Mouse (Mus musculus) thymus, adult 2 months (tissue): ENCODE measurements around the gene Prss48. TPM values are rescaled to one million over a fixed set of nuclear protein-coding genes. Genes with fewer than 3 reads are reported as not detected.
A peak's percentile ranks its signal among the peaks of the same experiment; 100 is the strongest.

Source experiments
- DNase-seq: peaks from one replicate; pipeline ENCODE4 v3.0.0; 2021
- H3K27ac ChIP-seq: fragments of 200-500 bp; 2 replicates; pipeline ENCODE4 v1.5.1; 2012; ENCODE audit warnings: low read length, control low read depth; ENCODE audit not compliant: control insufficient read depth, insufficient read depth
- H3K27me3 ChIP-seq: fragments of 200-500 bp; 2 replicates; pipeline ENCODE4 v1.6.1; 2012; ENCODE audit warnings: mild to moderate bottlenecking, low read length, moderate library complexity, mixed read lengths; ENCODE audit not compliant: control insufficient read depth, insufficient read depth
- H3K36me3 ChIP-seq: fragments of 200-500 bp; 2 replicates; pipeline ENCODE4 v1.6.1; 2012; ENCODE audit warnings: mild to moderate bottlenecking, low read length, moderate library complexity; ENCODE audit not compliant: control insufficient read depth, insufficient read depth
- H3K4me1 ChIP-seq: fragments of 200-500 bp; replicated peaks from 2 replicates; pipeline ENCODE4 v1.6.1; 2012; ENCODE audit warnings: low read length; ENCODE audit not compliant: control insufficient read depth, insufficient read depth
- H3K4me3 ChIP-seq: fragments of 200-500 bp; 2 replicates; pipeline ENCODE4 v1.5.1; 2012; ENCODE audit warnings: mild to moderate bottlenecking, low read length, control low read depth, moderate library complexity; ENCODE audit not compliant: control insufficient read depth, insufficient read depth
- CTCF ChIP-seq: fragments of 200-500 bp; IDR thresholded peaks from 2 replicates; pipeline ENCODE4 v1.5.1; 2012; ENCODE audit warnings: mild to moderate bottlenecking, control low read depth, low read length, moderate library complexity, borderline replicate concordance; ENCODE audit not compliant: control insufficient read depth, poor library complexity, insufficient read depth; ENCODE audit errors: extremely low read depth
- POLR2A ChIP-seq: fragments of 200-500 bp; IDR thresholded peaks from 2 replicates; pipeline ENCODE4 v1.6.1; 2012; ENCODE audit warnings: mild to moderate bottlenecking, low read length, control low read depth, moderate library complexity; ENCODE audit not compliant: control insufficient read depth, poor library complexity, insufficient read depth; ENCODE audit errors: extremely low read depth
- WGBS: fragments of 180-500 bp; shearing (Covaris S2); methylation state at CpG from one replicate; pipeline ENCODE4 v1.1.7; 2018; 5-methylcytosine and 5-hydroxymethylcytosine counted together
- polyA plus RNA-seq: library from polyadenylated mRNA; depleted of rRNA; stranded (reverse); fragments of >200 nt; gene quantifications from 2 replicates; pipeline ENCODE4 v1.2.3, GENCODE M21; 2012; rRNA removed

The Prss48 gene
- polyA plus RNA-seq: not detected in 2 replicates

- H3K27me3 ChIP-seq: no peaks in the 10 kb centered on the region
- WGBS: 91% methylated on average over 17 of the region's 17 CpGs
- DNase-seq: no peak
Measured at GRCm38 (mm10) chr3:86002423-86002822, at the start of gene Prss48. TSS of gene Prss48 (minus strand) at chr3:86002491.

DNA sequence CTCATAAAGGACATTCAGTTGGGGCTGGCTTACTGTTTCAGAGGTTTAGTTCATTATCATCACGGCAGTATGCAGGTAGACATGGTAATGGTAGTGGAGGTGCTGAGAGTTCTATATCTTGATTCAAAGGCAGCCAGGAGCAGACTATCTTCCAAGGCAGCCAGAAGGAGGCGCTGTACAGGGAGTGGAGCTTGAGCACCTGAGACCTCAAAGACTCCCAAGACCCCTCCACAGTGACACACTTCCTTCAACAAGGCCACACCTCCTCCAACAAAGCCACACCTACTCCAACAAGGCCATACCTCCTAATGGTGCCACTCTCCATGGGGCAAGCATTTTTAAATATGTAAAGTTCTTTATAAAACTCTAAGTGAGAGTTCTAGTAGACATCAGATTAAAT is 46.8 kb upstream of the Prss48 start:
- H3K4me1 ChIP-seq: no peaks in the 10 kb centered on the region
- H3K27ac ChIP-seq: no peak overlapping the region
- H3K4me3 ChIP-seq: no peak overlapping the region
- H3K27me3 ChIP-seq: no peaks in the 10 kb centered on the region
- no peak for DNase-seq
- 89% methylated on average over 2 of the region's 2 CpGs for WGBS
- no peaks in the 10 kb centered on the region for H3K36me3 ChIP-seq
- TF ChIP-seq POLR2A (no peak), CTCF (no peak)

More at GRCm38 (mm10) chr3:86002423-86002822, at the start of gene Prss48:
- Histone ChIP-seq H3K4me3 (no peak within 1 kb of the TSS), H3K36me3 (no peaks in the 10 kb centered on the region), H3K4me1 (no peaks in the 10 kb centered on the region), H3K27ac (no peak within 1 kb of the TSS)
- TF ChIP-seq CTCF (0 out of 2 replicates have a peak, but pooled peaks have one; percentile 36), POLR2A (no peak)

DNA sequence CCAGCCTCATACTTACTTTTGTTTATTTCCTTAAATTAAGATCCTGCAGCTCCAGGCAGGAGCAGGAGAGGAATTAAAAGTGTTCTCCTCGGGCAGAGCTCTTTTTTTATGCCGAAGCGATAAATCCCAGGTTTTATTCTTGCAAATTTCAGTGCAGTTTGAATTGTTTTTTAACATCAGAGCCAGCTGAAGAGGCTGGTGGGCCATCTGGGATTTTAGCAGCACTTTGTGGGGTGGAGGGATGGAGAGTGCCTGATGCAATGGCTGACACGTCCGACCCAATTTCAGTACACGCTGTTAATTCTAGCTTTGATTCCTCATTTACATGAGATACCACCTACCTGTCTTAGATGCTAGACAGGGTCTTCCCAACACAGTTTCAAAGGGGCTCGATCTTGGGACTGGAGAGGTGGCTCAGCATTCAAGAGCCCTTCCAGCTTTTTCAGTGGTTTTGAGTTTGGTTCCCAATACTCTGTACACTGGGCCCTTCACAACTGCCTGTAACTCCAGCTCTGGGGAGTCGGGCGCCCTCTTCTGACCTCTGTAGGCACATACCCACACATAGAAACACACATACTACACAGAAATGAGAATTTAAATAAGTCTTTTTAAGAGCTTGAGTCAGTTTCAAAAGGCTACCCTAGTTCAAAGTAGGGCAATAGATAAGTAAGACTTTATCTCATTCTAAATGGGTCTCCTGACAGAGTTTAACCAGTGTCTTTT is 45.6 kb upstream of the Prss48 start:
- TF ChIP-seq POLR2A (no peak), CTCF (no peak)
- no peak for DNase-seq
- H3K36me3 ChIP-seq: no peaks in the 10 kb centered on the region
- 98% methylated on average over 9 of the region's 9 CpGs for WGBS
- H3K4me1 ChIP-seq: no peaks in the 10 kb centered on the region
- H3K27me3 ChIP-seq: no peaks in the 10 kb centered on the region
- no peak overlapping the region for H3K4me3 ChIP-seq
- H3K27ac ChIP-seq: no peak overlapping the region

DNA sequence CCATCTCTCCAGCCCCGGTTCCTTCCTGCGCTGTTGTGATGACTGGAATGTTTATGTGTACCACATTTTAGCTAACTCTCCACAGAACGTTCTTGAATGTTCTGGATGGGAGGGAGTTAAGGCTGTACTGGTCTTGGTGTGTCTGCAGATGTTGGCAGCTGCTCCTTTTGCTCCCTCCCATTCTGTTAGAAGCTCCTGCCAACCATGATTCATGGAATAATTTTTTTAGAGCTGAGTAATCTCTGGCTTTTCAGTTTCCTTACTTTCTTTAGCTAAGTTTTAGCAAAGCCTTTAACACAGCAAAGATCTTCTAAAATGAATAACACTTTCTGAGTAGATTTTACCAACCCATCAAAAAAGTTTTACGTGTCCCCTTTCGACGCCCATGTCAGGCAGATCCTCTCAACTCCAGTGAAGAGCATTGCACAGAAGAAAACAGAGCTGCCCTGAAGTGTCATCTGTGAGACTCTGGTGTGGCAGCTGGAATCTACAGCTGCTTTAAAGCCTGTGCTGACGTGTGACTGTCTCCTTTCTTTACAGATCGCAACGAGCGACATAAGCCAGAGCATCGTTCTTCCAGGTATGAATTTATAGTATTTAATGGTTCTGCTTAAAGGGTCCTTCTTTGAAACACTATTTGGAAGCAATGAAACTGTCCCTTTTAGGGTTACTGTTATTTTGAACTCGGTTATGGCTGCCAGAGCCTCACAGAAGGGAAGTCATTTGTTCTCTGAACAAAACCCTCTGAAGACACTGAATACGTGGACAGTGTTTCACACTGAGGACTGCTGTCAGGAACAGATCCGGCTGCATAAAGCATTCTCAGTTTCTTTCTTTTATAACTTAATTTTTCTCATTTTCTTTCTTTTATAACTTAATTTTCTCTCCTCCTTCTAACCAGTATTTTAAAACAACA is 38.3 kb upstream of the Prss48 start:
- no peak for TF ChIP-seq POLR2A
- TF ChIP-seq CTCF: no peak
- DNase-seq: no peak
- Histone ChIP-seq H3K4me1 (no peaks in the 10 kb centered on the region), H3K4me3 (no peak overlapping the region), H3K27me3 (no peaks in the 10 kb centered on the region), H3K27ac (no peak overlapping the region), H3K36me3 (no peaks in the 10 kb centered on the region)
- WGBS: 81% methylated on average over 14 of the region's 14 CpGs

DNA sequence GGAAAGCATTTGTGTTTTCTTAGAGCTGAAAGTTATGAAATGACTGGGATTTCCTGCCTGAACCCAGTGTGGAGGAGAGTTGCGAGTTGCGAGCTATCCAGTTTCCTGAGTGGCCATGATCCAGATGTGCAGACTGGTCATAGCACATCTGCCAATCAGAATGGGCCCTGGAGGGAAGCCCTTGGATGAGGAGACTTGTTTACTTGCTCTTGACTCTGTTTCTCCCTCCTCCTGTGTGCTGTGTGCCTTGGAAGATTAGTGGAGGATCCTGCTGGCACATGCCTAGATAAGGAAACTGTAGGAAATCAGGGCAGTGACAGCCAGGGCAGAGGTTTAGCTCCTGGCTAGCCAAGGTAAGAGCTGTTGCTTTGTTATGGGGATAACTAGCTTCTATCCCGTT is 36.4 kb upstream of the Prss48 start:
- TF ChIP-seq CTCF (no peak), POLR2A (no peak)
- Histone ChIP-seq H3K4me1 (no peaks in the 10 kb centered on the region), H3K4me3 (no peak overlapping the region), H3K27ac (no peak overlapping the region), H3K27me3 (no peaks in the 10 kb centered on the region), H3K36me3 (no peaks in the 10 kb centered on the region)
- 83% methylated on average over 3 of the region's 3 CpGs for WGBS
- DNase-seq: no peak

- no peak for TF ChIP-seq CTCF
- TF ChIP-seq POLR2A: no peak
- Histone ChIP-seq H3K4me3 (no peak overlapping the region), H3K27me3 (no peaks in the 10 kb centered on the region), H3K36me3 (no peaks in the 10 kb centered on the region), H3K27ac (no peak overlapping the region), H3K4me1 (no peaks in the 10 kb centered on the region)
- 95% methylated on average over 9 of the region's 9 CpGs for WGBS
- DNase-seq: no peak
Measured at GRCm38 (mm10) chr3:86037926-86038484, 35.7 kb upstream of the Prss48 start.
